Mouse (Mus musculus): ENCODE data around the gene Selenot.
"Not testable (repeated sequence)": the region's sequence is repeated elsewhere in the genome, so short reads cannot be mapped to it uniquely, and the experiment has no call there.

Selenot gene

GRCm38 (mm10) chr3:58576137-58577066 lies at the start of gene Selenot:
Gene Selenot (plus strand): TSS chr3:58576636.
- DNase-seq = peak; percentile 99

- no peak for DNase-seq
Measured at GRCm38 (mm10) chr3:58536573-58536972, 39.9 kb upstream of the Selenot start.

- DNase-seq = no peak
Measured at GRCm38 (mm10) chr3:58552001-58552811, 24.2 kb upstream of the Selenot start.

GRCm38 (mm10) chr3:58556649-58557048 lies 19.8 kb upstream of the Selenot start:
- no peak for DNase-seq

GRCm38 (mm10) chr3:58559887-58560286 lies 16.5 kb upstream of the Selenot start:
- DNase-seq = no peak

GRCm38 (mm10) chr3:58561437-58561836 lies 15.0 kb upstream of the Selenot start:
- no peak for DNase-seq

GRCm38 (mm10) chr3:58570821-58571220 lies 5.6 kb upstream of the Selenot start:
- no peak for DNase-seq

- DNase-seq = no peak
Measured at GRCm38 (mm10) chr3:58577067-58577503, 649 bp downstream of the Selenot start.

- no peak for DNase-seq
Measured at GRCm38 (mm10) chr3:58577506-58578050, 1.1 kb downstream of the Selenot start.

- DNase-seq = no peak
Measured at GRCm38 (mm10) chr3:58581530-58581929, 5.1 kb downstream of the Selenot start.

- DNase-seq = no peak
Measured at GRCm38 (mm10) chr3:58582297-58582696, 5.9 kb downstream of the Selenot start.

- DNase-seq = no peak
Measured at GRCm38 (mm10) chr3:58582788-58583426, 6.5 kb downstream of the Selenot start.

GRCm38 (mm10) chr3:58590544-58590943 lies 14.1 kb downstream of the Selenot start:
- not testable (repeated sequence) for DNase-seq

GRCm38 (mm10) chr3:58592666-58593065 lies 16.2 kb downstream of the Selenot start:
- DNase-seq = not testable (repeated sequence)

- no peak for DNase-seq
Measured at GRCm38 (mm10) chr3:58593623-58594022, 17.2 kb downstream of the Selenot start.

GRCm38 (mm10) chr3:58608506-58608905 lies 32.1 kb downstream of the Selenot start:
- DNase-seq = no peak

GRCm38 (mm10) chr3:58609985-58610384 lies 33.5 kb downstream of the Selenot start:
- DNase-seq = no peak

GRCm38 (mm10) chr3:58621066-58621465 lies 44.6 kb downstream of the Selenot start:
- no peak for DNase-seq

- DNase-seq = no peak
Measured at GRCm38 (mm10) chr3:58622665-58623394, 46.4 kb downstream of the Selenot start.

GRCm38 (mm10) chr3:58624981-58625380 lies 48.5 kb downstream of the Selenot start:
- DNase-seq = no peak

- no peak for DNase-seq
Measured at GRCm38 (mm10) chr3:58631693-58632092, 55.3 kb downstream of the Selenot start.

All from cerebellum, adult 8-10 months (tissue).